Mouse (Mus musculus): ENCODE results near the gene U2af1l4. TPM values are rescaled to one million over a fixed set of nuclear protein-coding genes. Genes with fewer than 3 reads are reported as not detected.
A peak's percentile ranks its signal among the peaks of the same experiment; 100 is the strongest.

Gene U2af1l4
- polyA plus RNA-seq, 1 experiment from 2014 or later = 88.4 TPM

DNA sequence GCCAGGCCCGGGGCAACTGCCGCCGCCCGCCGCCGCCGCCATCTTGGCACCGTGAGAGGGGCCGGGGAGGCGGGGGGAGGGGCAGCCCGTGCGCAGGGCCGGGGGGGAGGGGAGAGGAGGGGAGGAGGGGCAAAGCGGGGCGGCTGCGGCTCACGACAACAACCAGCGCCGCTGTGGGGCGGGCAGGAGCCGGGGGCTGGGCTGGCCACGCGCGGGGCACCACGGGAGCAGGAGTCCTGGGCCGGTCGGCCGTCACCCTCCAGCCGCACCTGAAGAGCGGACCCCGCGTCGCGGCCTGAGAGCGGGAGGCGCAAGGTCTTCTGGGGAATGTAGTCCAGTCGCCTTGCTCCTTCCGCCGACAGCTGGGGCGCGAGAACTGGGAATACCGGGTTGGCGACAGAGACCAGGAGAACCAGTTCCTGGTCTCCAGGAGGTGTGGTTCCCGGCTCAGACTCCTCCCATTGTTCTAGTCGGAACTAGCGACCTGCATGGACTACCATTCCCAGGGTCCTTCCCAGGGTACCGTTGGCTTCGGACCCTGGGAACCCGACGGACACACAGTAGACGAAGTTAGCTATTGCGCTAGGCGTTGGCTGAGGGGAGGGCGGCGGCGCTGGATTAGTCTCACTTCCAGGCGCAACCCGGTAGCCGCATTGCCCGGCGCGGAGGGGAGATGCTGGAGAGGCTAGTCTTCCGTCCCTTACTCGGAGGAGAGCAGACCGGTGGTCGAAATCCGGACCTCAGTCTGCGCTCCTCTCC, 25.8 kb downstream of the U2af1l4 start, which contains the start of gene Kmt2b:
Gene Kmt2b, minus strand, starts transcription at position 51 of the 759 bp plus-strand sequence.
- ATAC-seq = peak; percentile 96
- Histone ChIP-seq H3K9ac (ENCODE audit: low read depth, low read length) (peak within 1 kb of the TSS; percentile 94), H3K27me3 (ENCODE audit: control insufficient read depth, insufficient read depth, low read depth, low read length) (no peaks in the 10 kb centered on the region), H3K9me3 (replicated peaks; ENCODE audit: control insufficient read depth, low read length, poor library complexity, severe bottlenecking) (no peaks in the 10 kb centered on the region), H3K4me1 (ENCODE audit: control insufficient read depth, insufficient read depth, low read length) (peaks cover 16% of the 10 kb centered on the region), H3K36me3 (ENCODE audit: control insufficient read depth, insufficient read depth, low read length) (peaks cover 19% of the 10 kb centered on the region; the same call in 1 of the 2 replicates), H3K4me3 (ENCODE audit: low read depth, low read length) (peak within 1 kb of the TSS; percentile 94), H3K4me2 (ENCODE audit: low read length) (peak within 1 kb of the TSS; percentile 94), H3K27ac (ENCODE audit: low read length) (peak within 1 kb of the TSS; percentile 93)
- 0% methylated on average over 53 of the region's 68 CpGs for WGBS

DNA sequence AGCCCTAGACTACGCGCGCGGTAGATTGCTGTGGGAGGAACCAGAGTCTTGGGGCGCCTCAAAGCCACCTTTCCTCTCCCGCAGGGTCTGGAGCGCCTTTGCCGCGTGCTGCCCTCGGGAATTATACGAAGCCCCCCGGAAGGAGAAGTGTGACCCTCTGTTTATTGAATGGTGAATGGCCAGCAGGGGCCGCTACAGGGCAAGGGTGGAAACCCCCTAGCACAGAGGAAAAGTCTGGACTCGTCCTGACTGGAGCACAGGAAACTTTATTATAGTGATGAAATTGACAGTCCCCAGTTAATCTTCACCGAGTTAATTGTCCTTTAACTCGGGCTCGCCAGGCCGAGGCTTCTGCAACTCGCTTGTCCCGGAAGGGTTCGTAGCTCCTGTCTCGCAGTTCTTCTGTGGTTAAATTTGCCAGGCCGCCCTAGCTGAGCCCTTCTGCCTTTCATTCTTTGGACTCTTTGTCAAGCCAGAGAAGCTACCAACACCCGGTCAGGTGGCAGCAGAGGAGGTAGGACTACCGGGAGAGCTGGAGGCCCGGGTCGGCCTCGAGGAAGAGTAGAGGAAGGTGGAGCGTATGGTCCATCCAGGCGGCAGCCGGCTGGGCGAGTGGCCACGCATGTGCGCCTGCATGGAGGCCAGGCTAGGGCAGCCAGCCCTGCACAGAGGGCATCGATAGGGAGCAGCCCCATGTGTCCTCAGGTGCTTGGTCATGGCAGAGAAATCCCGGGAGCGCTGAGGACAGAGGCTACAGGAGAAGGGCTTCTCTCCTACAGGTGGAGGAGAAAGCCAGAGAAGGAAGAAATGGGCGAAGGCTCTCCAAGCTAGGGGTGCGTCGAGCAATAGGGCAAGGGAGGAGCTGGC, 26.6 kb downstream of the U2af1l4 start:
- H3K27ac ChIP-seq (ENCODE audit: low read length) = peak overlapping the region; percentile 93
- no peaks in the 10 kb centered on the region for H3K27me3 ChIP-seq (ENCODE audit: control insufficient read depth, insufficient read depth, low read depth, low read length)
- H3K4me1 ChIP-seq (ENCODE audit: control insufficient read depth, insufficient read depth, low read length) = peaks cover 16% of the 10 kb centered on the region
- WGBS = 29% methylated on average over 40 of the region's 40 CpGs
- peak; percentile 74 for ATAC-seq
- no peaks in the 10 kb centered on the region for H3K9me3 ChIP-seq (replicated peaks; ENCODE audit: control insufficient read depth, low read length, poor library complexity, severe bottlenecking)
- H3K9ac ChIP-seq (ENCODE audit: low read depth, low read length) = peak overlapping the region; percentile 94
- peak overlapping the region; percentile 66 for H3K4me2 ChIP-seq (ENCODE audit: low read length)
- H3K4me3 ChIP-seq (ENCODE audit: low read depth, low read length) = peak overlapping the region; percentile 94
- peaks cover 11% of the 10 kb centered on the region; the same call in 1 of the 2 replicates for H3K36me3 ChIP-seq (ENCODE audit: control insufficient read depth, insufficient read depth, low read length)

DNA sequence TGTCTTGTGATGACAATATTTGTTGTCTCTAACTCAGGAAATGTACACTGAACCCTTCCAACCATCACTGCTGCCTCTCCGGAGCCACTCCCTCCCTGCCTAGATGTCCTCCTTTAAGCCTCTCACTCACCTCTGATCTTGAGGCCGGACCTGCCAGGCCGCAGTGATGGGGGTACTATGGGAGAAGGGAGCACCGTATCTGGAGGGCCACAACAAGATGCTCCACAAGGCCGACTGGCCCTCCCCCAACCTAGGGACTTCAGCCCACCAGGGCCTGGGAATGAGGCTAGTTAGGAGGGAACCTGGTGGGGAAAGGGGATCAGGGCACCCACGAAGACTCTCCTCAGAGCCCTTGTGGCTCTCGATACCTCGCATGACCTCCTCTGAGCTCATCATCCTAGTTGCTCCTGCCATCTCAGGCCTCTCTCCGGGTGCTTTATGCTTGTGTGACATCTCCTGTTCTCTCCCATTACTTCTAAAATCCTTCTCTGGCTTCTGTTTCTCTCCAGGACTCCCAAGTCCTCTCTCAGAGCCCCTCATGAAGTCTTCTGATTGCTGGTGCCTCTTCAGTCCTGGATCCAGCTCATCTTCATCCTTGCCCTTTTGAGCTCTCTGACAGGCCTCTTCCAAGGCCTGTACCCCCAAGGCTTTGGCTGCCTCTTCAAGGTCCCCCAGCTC, 28.0 kb downstream of the U2af1l4 start:
- Histone ChIP-seq H3K9me3 (replicated peaks; ENCODE audit: control insufficient read depth, low read length, poor library complexity, severe bottlenecking) (no peaks in the 10 kb centered on the region), H3K4me2 (ENCODE audit: low read length) (no peak overlapping the region), H3K27ac (ENCODE audit: low read length) (no peak overlapping the region), H3K4me1 (ENCODE audit: control insufficient read depth, insufficient read depth, low read length) (peaks cover 16% of the 10 kb centered on the region), H3K4me3 (ENCODE audit: low read depth, low read length) (no peak overlapping the region), H3K9ac (ENCODE audit: low read depth, low read length) (no peak overlapping the region), H3K27me3 (ENCODE audit: control insufficient read depth, insufficient read depth, low read depth, low read length) (no peaks in the 10 kb centered on the region), H3K36me3 (ENCODE audit: control insufficient read depth, insufficient read depth, low read length) (0 out of 2 replicates have a peak, but pooled peaks cover 3% of the 10 kb centered on the region)
- 80% methylated on average over 9 of the region's 9 CpGs for WGBS
- no peak for ATAC-seq

DNA sequence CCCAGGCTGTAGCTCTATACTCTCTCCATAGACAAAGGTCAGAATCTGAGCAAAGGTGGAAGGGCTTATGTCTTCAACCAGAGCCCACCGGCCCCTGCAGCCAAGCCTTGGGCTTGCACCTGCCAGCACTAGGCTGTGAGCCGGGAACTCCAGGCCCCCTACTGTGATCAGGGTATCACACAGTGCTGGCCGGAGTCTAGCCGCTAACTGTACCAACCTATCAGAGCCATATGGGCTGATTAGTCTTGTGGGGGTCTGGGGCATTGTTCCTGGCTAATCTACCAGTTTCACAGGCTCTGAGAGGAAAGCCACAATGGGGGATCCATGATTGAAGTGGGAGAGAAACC, 28.5 kb downstream of the U2af1l4 start:
- ATAC-seq = no peak
- H3K4me3 ChIP-seq (ENCODE audit: low read depth, low read length) = no peak overlapping the region
- WGBS = 15% methylated on average over 4 of the region's 4 CpGs
- H3K4me2 ChIP-seq (ENCODE audit: low read length) = no peak overlapping the region
- H3K9me3 ChIP-seq (replicated peaks; ENCODE audit: control insufficient read depth, low read length, poor library complexity, severe bottlenecking) = no peaks in the 10 kb centered on the region
- peaks cover 16% of the 10 kb centered on the region for H3K4me1 ChIP-seq (ENCODE audit: control insufficient read depth, insufficient read depth, low read length)
- H3K27ac ChIP-seq (ENCODE audit: low read length) = no peak overlapping the region
- no peak overlapping the region for H3K9ac ChIP-seq (ENCODE audit: low read depth, low read length)
- H3K36me3 ChIP-seq (ENCODE audit: control insufficient read depth, insufficient read depth, low read length) = no peaks in the 10 kb centered on the region
- H3K27me3 ChIP-seq (ENCODE audit: control insufficient read depth, insufficient read depth, low read depth, low read length) = no peaks in the 10 kb centered on the region

DNA sequence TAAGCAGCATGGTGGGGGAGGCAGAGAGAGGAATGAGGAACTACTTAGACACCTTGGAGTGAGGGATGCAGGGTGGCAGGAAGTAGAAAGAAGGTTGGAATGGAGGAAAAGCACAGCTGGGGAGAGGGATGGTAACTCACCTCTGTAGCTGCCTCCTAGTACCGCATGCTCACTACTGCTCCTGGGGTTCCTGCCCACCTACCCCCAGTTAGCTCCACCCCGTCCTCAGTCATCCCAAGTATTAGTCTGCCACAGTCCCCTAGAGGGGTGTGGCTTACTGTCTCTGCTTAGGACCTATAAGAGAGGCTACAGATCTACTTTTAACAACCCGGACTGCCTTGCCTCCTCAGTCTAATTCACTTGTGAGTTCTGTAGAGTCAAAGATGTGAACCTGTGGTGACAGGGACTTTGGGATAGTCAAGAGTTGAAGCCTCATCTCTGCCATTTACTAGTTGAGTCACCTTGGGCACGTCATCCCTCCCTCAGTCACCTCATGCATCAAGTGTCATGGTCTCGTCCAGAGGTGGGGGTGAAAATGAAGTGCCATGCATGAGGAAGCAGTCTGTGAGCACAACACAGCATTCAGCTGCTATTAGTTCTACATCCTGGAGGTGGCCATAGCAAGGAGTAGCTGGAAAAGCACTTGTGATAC, 29.8 kb downstream of the U2af1l4 start:
- Histone ChIP-seq H3K4me1 (ENCODE audit: control insufficient read depth, insufficient read depth, low read length) (peaks cover 5% of the 10 kb centered on the region), H3K4me3 (ENCODE audit: low read depth, low read length) (no peak overlapping the region), H3K4me2 (ENCODE audit: low read length) (no peak overlapping the region), H3K36me3 (ENCODE audit: control insufficient read depth, insufficient read depth, low read length) (no peaks in the 10 kb centered on the region), H3K9me3 (replicated peaks; ENCODE audit: control insufficient read depth, low read length, poor library complexity, severe bottlenecking) (no peaks in the 10 kb centered on the region), H3K27ac (ENCODE audit: low read length) (no peak overlapping the region), H3K9ac (ENCODE audit: low read depth, low read length) (no peak overlapping the region), H3K27me3 (ENCODE audit: control insufficient read depth, insufficient read depth, low read depth, low read length) (no peaks in the 10 kb centered on the region)
- 58% methylated on average over 5 of the region's 5 CpGs for WGBS
- ATAC-seq = no peak

DNA sequence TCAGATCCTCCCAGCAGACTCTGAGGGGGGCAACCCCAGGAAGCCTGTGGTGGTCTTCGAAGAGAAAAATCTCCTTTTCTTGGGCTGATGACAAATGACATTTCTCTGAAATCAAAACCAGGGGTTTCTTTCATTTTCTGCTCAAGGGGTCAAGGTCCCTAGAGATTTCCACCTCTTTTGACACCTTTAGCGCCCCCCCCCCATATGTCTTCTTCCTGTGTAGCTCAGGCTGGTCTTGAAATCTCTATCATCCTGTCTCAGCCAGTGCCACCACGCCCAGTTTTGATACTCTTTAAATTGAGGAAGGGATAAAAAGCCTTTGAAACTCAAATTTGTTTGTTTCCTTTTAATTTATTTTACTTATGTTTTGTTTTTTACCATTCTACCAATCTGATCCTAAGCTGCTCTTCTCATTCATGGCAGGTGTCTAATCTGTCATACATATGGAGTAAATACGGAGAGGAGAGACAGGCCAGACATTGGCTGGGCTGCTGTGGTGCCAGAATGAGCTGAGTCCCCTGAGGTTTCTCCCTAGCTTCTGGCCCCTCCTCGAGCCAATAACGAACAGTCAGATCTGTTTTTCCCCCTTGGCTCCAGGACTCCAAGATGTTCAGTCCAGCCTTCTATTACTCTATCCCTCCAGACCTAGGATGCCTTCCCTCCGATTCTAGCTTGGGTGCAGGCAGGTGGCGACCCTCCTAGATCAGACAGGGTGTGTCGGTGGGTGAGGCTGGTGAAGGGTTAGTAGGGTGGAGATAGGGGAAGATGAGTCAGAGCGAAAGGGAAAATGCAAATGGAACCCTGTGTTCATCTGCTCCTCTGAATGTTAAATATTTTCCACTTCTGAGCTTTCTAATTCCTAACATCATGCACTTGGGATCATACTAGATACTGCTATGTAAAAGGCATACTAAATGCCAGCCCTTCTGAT, 30.7 kb downstream of the U2af1l4 start:
- 65% methylated on average over 10 of the region's 10 CpGs for WGBS
- H3K27me3 ChIP-seq (ENCODE audit: control insufficient read depth, insufficient read depth, low read depth, low read length) = no peaks in the 10 kb centered on the region
- no peak overlapping the region for H3K4me2 ChIP-seq (ENCODE audit: low read length)
- no peak overlapping the region for H3K4me3 ChIP-seq (ENCODE audit: low read depth, low read length)
- no peak overlapping the region for H3K9ac ChIP-seq (ENCODE audit: low read depth, low read length)
- no peaks in the 10 kb centered on the region for H3K36me3 ChIP-seq (ENCODE audit: control insufficient read depth, insufficient read depth, low read length)
- no peak for ATAC-seq
- peaks cover 5% of the 10 kb centered on the region for H3K4me1 ChIP-seq (ENCODE audit: control insufficient read depth, insufficient read depth, low read length)
- H3K27ac ChIP-seq (ENCODE audit: low read length) = no peak overlapping the region
- no peaks in the 10 kb centered on the region for H3K9me3 ChIP-seq (replicated peaks; ENCODE audit: control insufficient read depth, low read length, poor library complexity, severe bottlenecking)

DNA sequence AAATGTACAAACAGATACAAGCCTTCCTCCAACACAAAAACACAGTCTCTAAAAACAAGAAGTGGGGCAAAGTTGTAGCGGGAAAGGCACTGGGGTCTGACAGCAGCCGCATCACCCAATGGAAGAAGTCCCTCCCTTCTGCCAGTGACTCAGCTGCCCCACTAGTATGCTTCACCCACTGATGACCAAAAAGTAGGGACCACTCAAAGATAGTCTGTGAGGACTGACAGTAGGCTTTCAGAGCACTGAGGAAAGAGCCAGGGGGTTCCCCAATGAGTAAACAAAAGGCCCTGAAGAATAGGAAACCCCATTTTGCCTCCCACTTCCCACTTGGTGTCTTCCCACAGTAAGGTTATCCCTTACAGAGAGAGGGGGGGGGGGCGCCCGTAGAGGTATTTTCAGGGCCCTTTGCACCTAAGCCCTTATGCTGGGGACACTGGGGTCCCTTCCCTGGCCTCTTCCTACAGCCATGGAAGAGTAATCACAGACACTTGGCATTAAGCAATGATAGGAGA, 31.5 kb downstream of the U2af1l4 start:
- no peak for ATAC-seq
- Histone ChIP-seq H3K9ac (ENCODE audit: low read depth, low read length) (no peak overlapping the region), H3K4me3 (ENCODE audit: low read depth, low read length) (no peak overlapping the region), H3K27me3 (ENCODE audit: control insufficient read depth, insufficient read depth, low read depth, low read length) (no peaks in the 10 kb centered on the region), H3K27ac (ENCODE audit: low read length) (no peak overlapping the region), H3K4me1 (ENCODE audit: control insufficient read depth, insufficient read depth, low read length) (peaks cover 6% of the 10 kb centered on the region), H3K9me3 (replicated peaks; ENCODE audit: control insufficient read depth, low read length, poor library complexity, severe bottlenecking) (no peaks in the 10 kb centered on the region), H3K4me2 (ENCODE audit: low read length) (no peak overlapping the region), H3K36me3 (ENCODE audit: control insufficient read depth, insufficient read depth, low read length) (no peaks in the 10 kb centered on the region)
- WGBS = 59% methylated on average over 4 of the region's 4 CpGs

DNA sequence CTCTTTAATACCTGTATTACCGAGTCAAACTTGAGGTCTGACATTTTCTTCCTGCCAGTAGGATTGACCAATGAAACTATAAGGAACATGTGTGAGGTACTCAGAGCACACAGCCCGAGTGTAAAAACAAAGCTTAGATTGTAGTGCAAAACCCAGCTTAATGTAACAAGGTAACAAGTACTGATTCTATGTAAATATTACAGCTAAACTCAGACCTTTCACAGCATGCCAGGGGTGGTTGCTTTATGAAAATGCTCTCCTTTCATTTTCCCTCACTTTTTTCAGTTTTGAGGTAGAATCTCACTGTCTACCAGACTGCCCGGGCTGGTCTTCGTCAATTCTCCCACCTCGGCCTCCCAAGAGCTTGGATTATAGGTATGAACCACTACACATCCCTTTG, 33.0 kb downstream of the U2af1l4 start:
- ATAC-seq = no peak
- no peaks in the 10 kb centered on the region for H3K36me3 ChIP-seq (ENCODE audit: control insufficient read depth, insufficient read depth, low read length)
- no peaks in the 10 kb centered on the region for H3K9me3 ChIP-seq (replicated peaks; ENCODE audit: control insufficient read depth, low read length, poor library complexity, severe bottlenecking)
- no peak overlapping the region for H3K27ac ChIP-seq (ENCODE audit: low read length)
- no peaks in the 10 kb centered on the region for H3K27me3 ChIP-seq (ENCODE audit: control insufficient read depth, insufficient read depth, low read depth, low read length)
- WGBS = 86% methylated on average over 5 of the region's 5 CpGs
- H3K9ac ChIP-seq (ENCODE audit: low read depth, low read length) = no peak overlapping the region
- H3K4me3 ChIP-seq (ENCODE audit: low read depth, low read length) = no peak overlapping the region
- no peak overlapping the region for H3K4me2 ChIP-seq (ENCODE audit: low read length)
- peaks cover 4% of the 10 kb centered on the region; the same call in 1 of the 2 replicates for H3K4me1 ChIP-seq (ENCODE audit: control insufficient read depth, insufficient read depth, low read length)
